Mouse (Mus musculus): Measurements from ENCODE around the gene Hist2h2aa2. TPM values are rescaled to one million over a fixed set of nuclear protein-coding genes. Genes with fewer than 3 reads are reported as not detected.

The Hist2h2aa2 gene
- total and polyA plus RNA-seq, 2 experiments = 385 to 777 TPM

- no peaks in the 10 kb centered on the region for H3K27me3 ChIP-seq (ENCODE audit: control insufficient read depth, insufficient read depth, low read length)
- peak overlapping the region; percentile 62 for H3K9ac ChIP-seq (ENCODE audit: low read depth, low read length)
- 21% methylated on average over 27 of the region's 27 CpGs for WGBS
- peak; percentile 38; the same call in 1 of the 2 replicates for TF ChIP-seq CTCF (IDR thresholded peaks at IDR 0.05; ENCODE audit: low read depth, low read length)
- TF ChIP-seq POLR2A (IDR thresholded peaks at IDR 0.05; ENCODE audit: extremely low read depth, insufficient read depth, low read length) = no peak
- no peaks in the 10 kb centered on the region for H3K36me3 ChIP-seq (ENCODE audit: control insufficient read depth, insufficient read depth, low read length)
- peak overlapping the region; percentile 77 for H3K27ac ChIP-seq (replicated peaks; ENCODE audit: insufficient read depth, low read depth, low read length)
- DNase-seq (ENCODE audit: extremely low read depth, low read depth, low spot score) = no peak
- no peaks in the 10 kb centered on the region for H3K79me2 ChIP-seq (ENCODE audit: control insufficient read depth, insufficient read depth, low read length)
- peak overlapping the region; percentile 58 for H3K4me3 ChIP-seq (ENCODE audit: insufficient read depth, low read depth, low read length)
- H3K4me1 ChIP-seq (ENCODE audit: control insufficient read depth, insufficient read depth, low read length) = peaks cover 4% of the 10 kb centered on the region; the same call in 1 of the 2 replicates
These were observed 43.5 kb downstream of the Hist2h2aa2 start for GRCm38 (mm10) chr3:96196437-96197128.

- Histone ChIP-seq H3K9ac (ENCODE audit: low read depth, low read length) (no peak overlapping the region), H3K4me3 (ENCODE audit: insufficient read depth, low read depth, low read length) (no peak overlapping the region), H3K79me2 (ENCODE audit: control insufficient read depth, insufficient read depth, low read length) (no peaks in the 10 kb centered on the region), H3K4me1 (ENCODE audit: control insufficient read depth, insufficient read depth, low read length) (peaks cover 4% of the 10 kb centered on the region; the same call in 1 of the 2 replicates), H3K36me3 (ENCODE audit: control insufficient read depth, insufficient read depth, low read length) (no peaks in the 10 kb centered on the region), H3K27me3 (ENCODE audit: control insufficient read depth, insufficient read depth, low read length) (no peaks in the 10 kb centered on the region), H3K27ac (replicated peaks; ENCODE audit: insufficient read depth, low read depth, low read length) (no peak overlapping the region)
- TF ChIP-seq POLR2A (IDR thresholded peaks at IDR 0.05; ENCODE audit: extremely low read depth, insufficient read depth, low read length) (no peak), CTCF (IDR thresholded peaks at IDR 0.05; ENCODE audit: low read depth, low read length) (no peak)
- no peak for DNase-seq (ENCODE audit: extremely low read depth, low read depth, low spot score)
- 93% methylated on average over 11 of the region's 11 CpGs for WGBS
These were observed 44.3 kb downstream of the Hist2h2aa2 start for GRCm38 (mm10) chr3:96195616-96196313.

- Histone ChIP-seq H3K36me3 (ENCODE audit: control insufficient read depth, insufficient read depth, low read length) (no peaks in the 10 kb centered on the region), H3K27me3 (ENCODE audit: control insufficient read depth, insufficient read depth, low read length) (no peaks in the 10 kb centered on the region), H3K79me2 (ENCODE audit: control insufficient read depth, insufficient read depth, low read length) (no peaks in the 10 kb centered on the region), H3K9ac (ENCODE audit: low read depth, low read length) (no peak overlapping the region), H3K4me3 (ENCODE audit: insufficient read depth, low read depth, low read length) (no peak overlapping the region), H3K27ac (replicated peaks; ENCODE audit: insufficient read depth, low read depth, low read length) (no peak overlapping the region), H3K4me1 (ENCODE audit: control insufficient read depth, insufficient read depth, low read length) (peaks cover 4% of the 10 kb centered on the region; the same call in 1 of the 2 replicates)
- no peak for DNase-seq (ENCODE audit: extremely low read depth, low read depth, low spot score)
- TF ChIP-seq CTCF (IDR thresholded peaks at IDR 0.05; ENCODE audit: low read depth, low read length) = no peak
- TF ChIP-seq POLR2A (IDR thresholded peaks at IDR 0.05; ENCODE audit: extremely low read depth, insufficient read depth, low read length) = no peak
- WGBS = 82% methylated on average over 10 of the region's 10 CpGs
These were observed 45.1 kb downstream of the Hist2h2aa2 start for GRCm38 (mm10) chr3:96194966-96195365.

- 71% methylated on average over 12 of the region's 12 CpGs for whole genome bisulfite sequencing
- Histone ChIP-seq H3K27me3 (ENCODE audit: control insufficient read depth, insufficient read depth, low read length) (no peaks in the 10 kb centered on the region), H3K9ac (ENCODE audit: low read depth, low read length) (no peak overlapping the region), H3K4me3 (ENCODE audit: insufficient read depth, low read depth, low read length) (no peak overlapping the region), H3K79me2 (ENCODE audit: control insufficient read depth, insufficient read depth, low read length) (no peaks in the 10 kb centered on the region), H3K27ac (replicated peaks; ENCODE audit: insufficient read depth, low read depth, low read length) (no peak overlapping the region), H3K4me1 (ENCODE audit: control insufficient read depth, insufficient read depth, low read length) (peaks cover 2% of the 10 kb centered on the region; the same call in 1 of the 2 replicates), H3K36me3 (ENCODE audit: control insufficient read depth, insufficient read depth, low read length) (no peaks in the 10 kb centered on the region)
- no peak for DNase-seq (ENCODE audit: extremely low read depth, low read depth, low spot score)
- TF ChIP-seq POLR2A (IDR thresholded peaks at IDR 0.05; ENCODE audit: extremely low read depth, insufficient read depth, low read length) = no peak
- TF ChIP-seq CTCF (IDR thresholded peaks at IDR 0.05; ENCODE audit: low read depth, low read length) = no peak
These were observed 47.1 kb downstream of the Hist2h2aa2 start for GRCm38 (mm10) chr3:96192977-96193376.

Other genes starting within 250 kb of the Hist2h2aa2 start
- gene Plekho1, start 244.3 kb downstream of the Hist2h2aa2 start, total RNA-seq (2014; rRNA removed) = 5.2 and 6.8 TPM in 2 replicates
- 4.6 and 8.0 TPM in 2 replicates for gene Plekho1, start 244.3 kb downstream of the Hist2h2aa2 start, polyA plus RNA-seq (2012; rRNA removed)
- gene Vps45, start 181.8 kb downstream of the Hist2h2aa2 start, total RNA-seq (2014; rRNA removed) = 8.9 and 10.7 TPM in 2 replicates
- gene Vps45, start 181.8 kb downstream of the Hist2h2aa2 start, polyA plus RNA-seq (2012; rRNA removed) = 2.1 and 2.4 TPM in 2 replicates
- 8.9 and 11.9 TPM in 2 replicates for gene Otud7b, start 135.7 kb downstream of the Hist2h2aa2 start, total RNA-seq (2014; rRNA removed)
- gene Otud7b, start 135.7 kb downstream of the Hist2h2aa2 start, polyA plus RNA-seq (2012; rRNA removed) = 5.9 and 6.8 TPM in 2 replicates
- 1.2 and 1.4 TPM in 2 replicates for gene Mtmr11, start 78.3 kb downstream of the Hist2h2aa2 start, total RNA-seq (2014; rRNA removed)
- gene Mtmr11, start 78.3 kb downstream of the Hist2h2aa2 start, polyA plus RNA-seq (2012; rRNA removed) = 1.1 and 2.8 TPM in 2 replicates
- 2.7 and 5.2 TPM in 2 replicates for gene Sf3b4, start 67.9 kb downstream of the Hist2h2aa2 start, total RNA-seq (2014; rRNA removed)
- 23.5 and 29.7 TPM in 2 replicates for gene Sf3b4, start 67.9 kb downstream of the Hist2h2aa2 start, polyA plus RNA-seq (2012; rRNA removed)
- gene Sv2a, start 59.1 kb downstream of the Hist2h2aa2 start, total RNA-seq (2014; rRNA removed) = under 0.01 and 0.07 TPM in 2 replicates
- gene Sv2a, start 59.1 kb downstream of the Hist2h2aa2 start, polyA plus RNA-seq (2012; rRNA removed) = 0.04 and 0.66 TPM in 2 replicates
- gene Bola1, start 20.6 kb downstream of the Hist2h2aa2 start, total RNA-seq (2014; rRNA removed) = 68.7 and 74.7 TPM in 2 replicates
- 44.0 and 56.0 TPM in 2 replicates for gene Bola1, start 20.6 kb downstream of the Hist2h2aa2 start, polyA plus RNA-seq (2012; rRNA removed)
- 8.9 TPM in 2 replicates for gene Hist2h2ab, start 20.4 kb downstream of the Hist2h2aa2 start, total RNA-seq (2014; rRNA removed)
- 0.81 TPM in 1 of 2 replicates, not detected in the other for gene Hist2h2ab, start 20.4 kb downstream of the Hist2h2aa2 start, polyA plus RNA-seq (2012; rRNA removed)
- gene Hist2h2ac, start 19.4 kb downstream of the Hist2h2aa2 start, total RNA-seq (2014; rRNA removed) = 99.7 and 113 TPM in 2 replicates
- gene Hist2h2ac, start 19.4 kb downstream of the Hist2h2aa2 start, polyA plus RNA-seq (2012; rRNA removed) = 1.6 and 2.9 TPM in 2 replicates
- gene Hist2h2be, start 19.2 kb downstream of the Hist2h2aa2 start, total RNA-seq (2014; rRNA removed) = 2.9 TPM in 2 replicates
- 1.4 and 1.9 TPM in 2 replicates for gene Hist2h2be, start 19.2 kb downstream of the Hist2h2aa2 start, polyA plus RNA-seq (2012; rRNA removed)
- gene Hist2h3c2, start 1.1 kb downstream of the Hist2h2aa2 start, total RNA-seq (2014; rRNA removed) = 3.5 and 8.3 TPM in 2 replicates
- gene Hist2h3c2, start 1.1 kb downstream of the Hist2h2aa2 start, polyA plus RNA-seq (2012; rRNA removed) = 8.6 and 22.4 TPM in 2 replicates
- gene Hist2h2aa1, start 5.2 kb upstream of the Hist2h2aa2 start, total RNA-seq (2014; rRNA removed) = 230 and 263 TPM in 2 replicates
- 428 and 563 TPM in 2 replicates for gene Hist2h2aa1, start 5.2 kb upstream of the Hist2h2aa2 start, polyA plus RNA-seq (2012; rRNA removed)
- gene Hist2h3c1, start 6.4 kb upstream of the Hist2h2aa2 start, total RNA-seq (2014; rRNA removed) = not detected in 2 replicates
- gene Hist2h3c1, start 6.4 kb upstream of the Hist2h2aa2 start, polyA plus RNA-seq (2012; rRNA removed) = not detected in 2 replicates
- 6.0 and 6.6 TPM in 2 replicates for gene Hist2h4, start 23.0 kb upstream of the Hist2h2aa2 start, total RNA-seq (2014; rRNA removed)
- 0.75 and 1.5 TPM in 2 replicates for gene Hist2h4, start 23.0 kb upstream of the Hist2h2aa2 start, polyA plus RNA-seq (2012; rRNA removed)
- gene Hist2h3b, start 28.4 kb upstream of the Hist2h2aa2 start, total RNA-seq (2014; rRNA removed) = 29.2 and 49.8 TPM in 2 replicates
- gene Hist2h3b, start 28.4 kb upstream of the Hist2h2aa2 start, polyA plus RNA-seq (2012; rRNA removed) = 5.7 and 5.8 TPM in 2 replicates
- 30.4 and 30.7 TPM in 2 replicates for gene Hist2h2bb, start 29.5 kb upstream of the Hist2h2aa2 start, total RNA-seq (2014; rRNA removed)
- gene Hist2h2bb, start 29.5 kb upstream of the Hist2h2aa2 start, polyA plus RNA-seq (2012; rRNA removed) = not detected in 2 replicates
- gene Fcgr1, start 53.7 kb upstream of the Hist2h2aa2 start, total RNA-seq (2014; rRNA removed) = 3.2 and 3.7 TPM in 2 replicates
- gene Fcgr1, start 53.7 kb upstream of the Hist2h2aa2 start, polyA plus RNA-seq (2012; rRNA removed) = 0.97 and 2.2 TPM in 2 replicates
- gene BC107364, start 212.0 kb upstream of the Hist2h2aa2 start, total RNA-seq (2014; rRNA removed) = not detected in 2 replicates
- gene BC107364, start 212.0 kb upstream of the Hist2h2aa2 start, polyA plus RNA-seq (2012; rRNA removed) = not detected in 2 replicates